Comparison of ENCODE assay signal across 21 mouse cellular contexts in genomic region chr13:86602015-86602414, GRCm38 (mm10).
DNase-seq lines count a peak whose midpoint lies in the region; ATAC-seq and TF ChIP-seq lines count a peak whose summit lies in the region.
"Had no signal": no experiment of that assay in that cellular context is flagged by ENCODE, and none has a peak within 500 bp of the region (broad histone marks: within the 10 kb centered on the region; RNA-seq: fewer than 3 reads in every experiment).

No protein-coding gene starts in this region.

- H3K4me1 ChIP-seq in forebrain, embryonic 12.5 days: no peaks in the 10 kb centered on the region
- H3K4me1 ChIP-seq in forebrain, embryonic 11.5 days (replicated peaks; ENCODE audit: control insufficient read depth, insufficient read depth, low read length): no peaks in the 10 kb centered on the region
- no peaks in the 10 kb centered on the region for H3K4me1 ChIP-seq in hindbrain, embryonic 14.5 days (replicated peaks; ENCODE audit: control insufficient read depth, insufficient read depth, low read length)
- no peaks in the 10 kb centered on the region for H3K4me1 ChIP-seq in hindbrain, embryonic 10.5 days (replicated peaks)
- H3K4me1 ChIP-seq in neural tube, embryonic 12.5 days: no peaks in the 10 kb centered on the region
- H3K4me1 ChIP-seq in midbrain, postnatal 0 days (ENCODE audit: insufficient read depth, low read length): no peaks in the 10 kb centered on the region
- H3K4me1 ChIP-seq: embryonic facial prominence, embryonic 10.5 days; heart, embryonic 15.5 days had no signal

- no peak overlapping the region for H3K4me2 ChIP-seq in forebrain, embryonic 12.5 days
- no peak overlapping the region for H3K4me2 ChIP-seq in forebrain, embryonic 11.5 days (ENCODE audit: low read depth, low read length, severe bottlenecking)
- no peak overlapping the region for H3K4me2 ChIP-seq in hindbrain, embryonic 14.5 days (replicated peaks)
- H3K4me2 ChIP-seq in neural tube, embryonic 12.5 days (replicated peaks): no peak overlapping the region
- H3K4me2 ChIP-seq in midbrain, postnatal 0 days (ENCODE audit: low read depth, low read length, poor library complexity, severe bottlenecking): no peak overlapping the region
- H3K4me2 ChIP-seq: heart, embryonic 11.5 days; heart, embryonic 15.5 days had no signal

- H3K4me3 ChIP-seq in forebrain, embryonic 12.5 days (replicated peaks): no peak overlapping the region
- H3K4me3 ChIP-seq in forebrain, embryonic 11.5 days (ENCODE audit: low read depth, low read length): no peak overlapping the region
- H3K4me3 ChIP-seq in hindbrain, embryonic 14.5 days (replicated peaks; ENCODE audit: low read length): no peak overlapping the region
- no peak overlapping the region for H3K4me3 ChIP-seq in hindbrain, embryonic 10.5 days
- H3K4me3 ChIP-seq in neural tube, embryonic 12.5 days: no peak overlapping the region
- H3K4me3 ChIP-seq in midbrain, postnatal 0 days (ENCODE audit: low read depth, low read length): no peak overlapping the region
- H3K4me3 ChIP-seq: embryonic facial prominence, embryonic 10.5 days; heart, adult 2 months; heart, embryonic 15.5 days had no signal

- no peak overlapping the region for H3K9ac ChIP-seq in forebrain, embryonic 12.5 days
- H3K9ac ChIP-seq in forebrain, embryonic 11.5 days (ENCODE audit: low read length): no peak overlapping the region
- H3K9ac ChIP-seq in hindbrain, embryonic 14.5 days: no peak overlapping the region
- H3K9ac ChIP-seq in neural tube, embryonic 12.5 days: no peak overlapping the region
- no peak overlapping the region for H3K9ac ChIP-seq in midbrain, postnatal 0 days (replicated peaks; ENCODE audit: low read length, poor library complexity, severe bottlenecking)
- H3K9ac ChIP-seq: heart, embryonic 15.5 days had no signal

- H3K27me3 ChIP-seq in forebrain, embryonic 12.5 days: no peaks in the 10 kb centered on the region
- no peaks in the 10 kb centered on the region for H3K27me3 ChIP-seq in forebrain, embryonic 11.5 days (ENCODE audit: control insufficient read depth, insufficient read depth, low read length)
- no peaks in the 10 kb centered on the region for H3K27me3 ChIP-seq in hindbrain, embryonic 14.5 days (ENCODE audit: control insufficient read depth, insufficient read depth, low read length)
- H3K27me3 ChIP-seq in hindbrain, embryonic 10.5 days (ENCODE audit: insufficient read depth, poor library complexity, severe bottlenecking): no peaks in the 10 kb centered on the region
- H3K27me3 ChIP-seq in neural tube, embryonic 12.5 days (replicated peaks): no peaks in the 10 kb centered on the region
- H3K27me3 ChIP-seq in midbrain, postnatal 0 days (ENCODE audit: insufficient read depth, low read length): no peaks in the 10 kb centered on the region
- H3K27me3 ChIP-seq: heart, embryonic 15.5 days had no signal

- H3K36me3 ChIP-seq in forebrain, embryonic 12.5 days (replicated peaks): no peaks in the 10 kb centered on the region
- no peaks in the 10 kb centered on the region for H3K36me3 ChIP-seq in forebrain, embryonic 11.5 days (ENCODE audit: control insufficient read depth, insufficient read depth, low read length)
- no peaks in the 10 kb centered on the region for H3K36me3 ChIP-seq in hindbrain, embryonic 14.5 days (replicated peaks; ENCODE audit: control insufficient read depth, insufficient read depth)
- H3K36me3 ChIP-seq in hindbrain, embryonic 10.5 days: no peaks in the 10 kb centered on the region
- H3K36me3 ChIP-seq in neural tube, embryonic 12.5 days: no peaks in the 10 kb centered on the region
- no peaks in the 10 kb centered on the region for H3K36me3 ChIP-seq in midbrain, postnatal 0 days (ENCODE audit: insufficient read depth, low read length)
- H3K36me3 ChIP-seq: embryonic facial prominence, embryonic 10.5 days; G1E; heart, embryonic 15.5 days had no signal

- peak; percentile 56; the same call in 1 of the 2 replicates for ATAC-seq in forebrain, embryonic 12.5 days (ENCODE audit: low FRiP score)
- no peak; the same call in 1 of the 2 replicates for ATAC-seq in forebrain, embryonic 11.5 days (replicated peaks; ENCODE audit: low FRiP score)
- ATAC-seq in hindbrain, embryonic 14.5 days (ENCODE audit: low FRiP score): peak; percentile 43; the same call in 1 of the 2 replicates
- peak; percentile 53; the same call in 1 of the 2 replicates for ATAC-seq in neural tube, embryonic 12.5 days (ENCODE audit: low FRiP score, low read depth)
- peak; percentile 44; the same call in 1 of the 2 replicates for ATAC-seq in midbrain, postnatal 0 days (ENCODE audit: low FRiP score)
- ATAC-seq: CD4-positive, CD25-positive, alpha-beta regulatory T cell, adult 4 months; intestine, embryonic 16.5 days had no signal

- no peak for TF ChIP-seq CTCF in midbrain, postnatal 0 days (IDR thresholded peaks at IDR 0.05)

- H3K9me3 ChIP-seq in forebrain, embryonic 12.5 days: no peaks in the 10 kb centered on the region
- no peaks in the 10 kb centered on the region for H3K9me3 ChIP-seq in forebrain, embryonic 11.5 days (ENCODE audit: control insufficient read depth, low read length)
- H3K9me3 ChIP-seq in hindbrain, embryonic 14.5 days (ENCODE audit: control insufficient read depth, low read length): no peaks in the 10 kb centered on the region
- H3K9me3 ChIP-seq in hindbrain, embryonic 10.5 days: no peaks in the 10 kb centered on the region
- no peaks in the 10 kb centered on the region for H3K9me3 ChIP-seq in neural tube, embryonic 12.5 days
- H3K9me3 ChIP-seq in midbrain, postnatal 0 days (ENCODE audit: low read length): no peaks in the 10 kb centered on the region
- H3K9me3 ChIP-seq: embryonic facial prominence, embryonic 10.5 days; G1E; heart, embryonic 15.5 days had no signal

- no peak for DNase-seq in forebrain, embryonic 11.5 days (ENCODE audit: low spot score)
- DNase-seq in hindbrain, embryonic 14.5 days (ENCODE audit: low spot score): no peak
- no peak for DNase-seq in hindbrain, embryonic 10.5 days (ENCODE audit: low spot score)
- no peak for DNase-seq in neural tube, embryonic 10.5 days (ENCODE audit: extremely low spot score, low spot score)
- DNase-seq in midbrain, postnatal 0 days (ENCODE audit: low spot score): no peak
- no peak for DNase-seq in liver
- DNase-seq: adrenal gland, postnatal 10 days; B cell, adult 2 months; cerebellum, adult 2 months; cerebellum, postnatal 10 days; gastrocnemius, postnatal 14 days; heart, adult 2 months; heart, postnatal 14 days had no signal

- no peak overlapping the region for H3K27ac ChIP-seq in forebrain, embryonic 12.5 days
- no peak overlapping the region for H3K27ac ChIP-seq in forebrain, embryonic 11.5 days (ENCODE audit: low read depth, low read length)
- H3K27ac ChIP-seq in hindbrain, embryonic 14.5 days: no peak overlapping the region
- no peak overlapping the region for H3K27ac ChIP-seq in hindbrain, embryonic 10.5 days
- H3K27ac ChIP-seq in neural tube, embryonic 12.5 days: no peak overlapping the region
- H3K27ac ChIP-seq in midbrain, postnatal 0 days (ENCODE audit: low read depth, low read length): no peak overlapping the region
- H3K27ac ChIP-seq: embryonic facial prominence, embryonic 10.5 days; heart, adult 2 months; heart, embryonic 15.5 days had no signal
